Mouse (Mus musculus) heart, postnatal 0 days (tissue): ENCODE data around the gene Maml3.

Source experiments
- CTCF ChIP-seq: IDR thresholded peaks from 2 replicates; pipeline ENCODE4 v1.5.1; 2016; ENCODE audit warnings: antibody characterized with exemption, control low read depth, low read depth
- EP300 ChIP-seq: IDR thresholded peaks from 2 replicates; pipeline ENCODE4 v1.6.1; 2016; ENCODE audit warnings: antibody characterized with exemption, low read depth

GRCm38 (mm10) chr3:51671071-51671469 lies 433.8 kb downstream of the Maml3 start:
- TF ChIP-seq CTCF (no peak), EP300 (no peak)
